Mouse (Mus musculus) embryonic facial prominence, embryonic 11.5 days (tissue): ENCODE measurements at regions not wholly inside any gene's neighbourhood (a gene's known extent, or its start where the extent isn't known, plus 50 kb on each side); places are given as distances from the start of the nearest gene placed in this dataset.

Experiments
- ATAC-seq: fragments of 200-750 bp; cut with Nextera tagmentation; replicated peaks from 2 replicates; pipeline ENCODE4 v1.8.0; 2017; ENCODE audit warnings: low read depth; ENCODE audit not compliant: insufficient number of reproducible peaks, low FRiP score, low TSS enrichment
- DNase-seq: peaks from one replicate; pipeline ENCODE4 v3.0.0-alpha.2; 2015; ENCODE audit warnings: low spot score
- H3K27ac ChIP-seq: fragments of 300-500 bp; sonication (generic); replicated peaks from 2 replicates; pipeline ENCODE4 v1.5.1; 2014; ENCODE audit warnings: mild to moderate bottlenecking, low read depth, low read length, control low read depth
- H3K27me3 ChIP-seq: fragments of 300-500 bp; sonication (generic); 2 replicates; pipeline ENCODE4 v1.6.1; 2014; ENCODE audit warnings: mild to moderate bottlenecking, low read length, moderate library complexity, mixed read lengths; ENCODE audit not compliant: control insufficient read depth, insufficient read depth
- H3K36me3 ChIP-seq: fragments of 300-500 bp; sonication (generic); replicated peaks from 2 replicates; pipeline ENCODE4 v1.6.1; 2014; ENCODE audit warnings: low read depth, mild to moderate bottlenecking, low read length, moderate library complexity, mixed read lengths; ENCODE audit not compliant: control insufficient read depth, insufficient read depth
- H3K4me1 ChIP-seq: fragments of 300-500 bp; sonication (generic); 2 replicates; pipeline ENCODE4 v1.6.1; 2014; ENCODE audit warnings: low read length, mixed read lengths; ENCODE audit not compliant: control insufficient read depth, insufficient read depth
- H3K4me2 ChIP-seq: fragments of 300-500 bp; sonication (generic); 2 replicates; pipeline ENCODE4 v1.6.1; 2014; ENCODE audit warnings: low read depth, mild to moderate bottlenecking, control low read depth, low read length, moderate library complexity
- H3K4me3 ChIP-seq: fragments of 300-500 bp; sonication (generic); 2 replicates; pipeline ENCODE4 v1.5.1; 2014; ENCODE audit warnings: low read depth, low read length, control low read depth
- H3K9ac ChIP-seq: fragments of 300-500 bp; sonication (generic); replicated peaks from 2 replicates; pipeline ENCODE4 v1.6.1; 2014; ENCODE audit warnings: mild to moderate bottlenecking, control low read depth, low read length
- H3K9me3 ChIP-seq: fragments of 300-500 bp; sonication (generic); replicated peaks from 2 replicates; pipeline ENCODE4 v1.6.1; 2016; ENCODE audit warnings: mild to moderate bottlenecking, low read length, inconsistent platforms, mixed read lengths; ENCODE audit not compliant: control insufficient read depth
- WGBS: fragments of 180-500 bp; shearing (Covaris S2); extraction: QIAGEN DNeasy Blood & Tissue Kit; methylation state at CpG from one replicate; pipeline ENCODE4 v1.1.7; 2014; 5-methylcytosine and 5-hydroxymethylcytosine counted together

DNA sequence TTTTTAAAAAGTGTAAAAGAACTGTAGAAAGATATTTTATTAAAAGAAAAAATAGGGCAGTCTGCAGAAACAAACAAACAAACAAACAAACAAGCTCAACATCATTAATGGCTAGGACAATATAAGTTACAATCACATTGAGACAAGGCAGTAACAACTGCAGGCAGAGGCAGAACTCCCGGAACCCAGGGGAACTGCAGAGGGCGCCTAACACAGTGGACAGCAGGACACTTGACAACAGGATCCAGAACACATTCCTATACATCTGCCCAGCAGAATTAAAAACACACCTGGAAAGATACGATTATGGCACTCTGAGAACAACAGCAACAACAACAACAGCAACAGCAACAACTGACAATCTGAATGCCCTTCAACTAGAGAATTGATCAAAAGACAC is 291.5 kb upstream of the Smim15 start:
- Histone ChIP-seq H3K4me2 (no peak overlapping the region), H3K9ac (no peak overlapping the region), H3K9me3 (no peaks in the 10 kb centered on the region), H3K27me3 (no peaks in the 10 kb centered on the region), H3K27ac (no peak overlapping the region), H3K4me3 (no peak overlapping the region), H3K36me3 (no peaks in the 10 kb centered on the region), H3K4me1 (no peaks in the 10 kb centered on the region)
- DNase-seq (no peak), ATAC-seq (no peak)
- 76% methylated on average over 3 of the region's 3 CpGs for WGBS

GRCm38 (mm10) chr13:107743464-107744218 is 300.6 kb upstream of the Smim15 start:
- Histone ChIP-seq H3K36me3 (no peaks in the 10 kb centered on the region), H3K27ac (no peak overlapping the region), H3K4me1 (no peaks in the 10 kb centered on the region), H3K4me3 (no peak overlapping the region), H3K9me3 (no peaks in the 10 kb centered on the region), H3K27me3 (no peaks in the 10 kb centered on the region), H3K9ac (no peak overlapping the region), H3K4me2 (no peak overlapping the region)
- DNase-seq (peak; percentile 18), ATAC-seq (peak; percentile 72)
- WGBS: 79% methylated on average over 21 of the region's 21 CpGs

- H3K4me2 ChIP-seq: no peak overlapping the region
- no peak overlapping the region for H3K9ac ChIP-seq
- no peak overlapping the region for H3K27ac ChIP-seq
- WGBS: 86% methylated on average over 8 of the region's 8 CpGs
- no peaks in the 10 kb centered on the region for H3K9me3 ChIP-seq
- H3K36me3 ChIP-seq: no peaks in the 10 kb centered on the region
- H3K4me1 ChIP-seq: no peaks in the 10 kb centered on the region
- no peaks in the 10 kb centered on the region for H3K27me3 ChIP-seq
- H3K4me3 ChIP-seq: no peak overlapping the region
- DNase-seq: no peak
- ATAC-seq: no peak
Observed at GRCm38 (mm10) chr13:107736581-107736980, 307.7 kb upstream of the Smim15 start.

- Histone ChIP-seq H3K9me3 (no peaks in the 10 kb centered on the region), H3K4me2 (no peak overlapping the region), H3K4me1 (no peaks in the 10 kb centered on the region), H3K9ac (no peak overlapping the region), H3K4me3 (no peak overlapping the region), H3K27me3 (no peaks in the 10 kb centered on the region), H3K27ac (no peak overlapping the region), H3K36me3 (no peaks in the 10 kb centered on the region; the same call in 1 of the 2 replicates)
- WGBS: 86% methylated on average over 12 of the region's 12 CpGs
- ATAC-seq (no peak), DNase-seq (no peak)
Observed at GRCm38 (mm10) chr13:107734161-107734905, 309.9 kb upstream of the Smim15 start.

GRCm38 (mm10) chr13:107730976-107731375 is 313.3 kb upstream of the Smim15 start:
- Histone ChIP-seq H3K4me3 (no peak overlapping the region), H3K4me1 (no peaks in the 10 kb centered on the region), H3K27ac (no peak overlapping the region), H3K36me3 (peaks cover 6% of the 10 kb centered on the region; the same call in 1 of the 2 replicates), H3K9ac (no peak overlapping the region), H3K27me3 (no peaks in the 10 kb centered on the region), H3K9me3 (no peaks in the 10 kb centered on the region), H3K4me2 (no peak overlapping the region)
- DNase-seq (no peak), ATAC-seq (no peak)
- WGBS: 91% methylated on average over 9 of the region's 9 CpGs

- Histone ChIP-seq H3K27me3 (no peaks in the 10 kb centered on the region), H3K9ac (no peak overlapping the region), H3K36me3 (peaks cover 6% of the 10 kb centered on the region; the same call in 1 of the 2 replicates), H3K4me2 (no peak overlapping the region), H3K4me1 (no peaks in the 10 kb centered on the region), H3K27ac (no peak overlapping the region), H3K9me3 (no peaks in the 10 kb centered on the region), H3K4me3 (no peak overlapping the region)
- ATAC-seq (no peak), DNase-seq (no peak)
- 95% methylated on average over 20 of the region's 20 CpGs for WGBS
Observed at GRCm38 (mm10) chr13:107726491-107726890, 317.8 kb upstream of the Smim15 start.

DNA sequence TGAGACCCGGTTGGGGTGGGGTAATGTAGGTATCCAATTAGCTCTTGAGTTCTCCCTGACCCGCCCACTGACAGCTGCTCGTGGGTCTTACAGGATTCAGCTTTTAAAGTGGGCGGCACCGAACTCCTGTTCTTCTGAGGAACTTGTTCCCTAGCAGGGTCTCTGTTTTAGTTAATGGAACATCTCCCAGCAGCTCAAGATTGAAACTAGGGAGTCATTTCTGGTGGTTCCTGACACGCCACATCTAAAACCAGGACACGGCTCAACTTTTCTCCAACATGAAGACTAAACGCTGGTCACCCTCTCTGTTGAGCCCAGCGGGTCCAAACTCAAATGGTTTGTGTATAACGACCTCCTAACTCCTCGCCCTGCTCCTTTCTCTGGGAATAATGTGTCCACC is 322.3 kb upstream of the Smim15 start:
- Histone ChIP-seq H3K36me3 (no peaks in the 10 kb centered on the region; the same call in 1 of the 2 replicates), H3K9ac (no peak overlapping the region), H3K27ac (no peak overlapping the region), H3K4me3 (no peak overlapping the region), H3K27me3 (no peaks in the 10 kb centered on the region), H3K9me3 (no peaks in the 10 kb centered on the region), H3K4me2 (no peak overlapping the region), H3K4me1 (no peaks in the 10 kb centered on the region)
- DNase-seq (no peak), ATAC-seq (no peak)
- 83% methylated on average over 11 of the region's 11 CpGs for WGBS

DNA sequence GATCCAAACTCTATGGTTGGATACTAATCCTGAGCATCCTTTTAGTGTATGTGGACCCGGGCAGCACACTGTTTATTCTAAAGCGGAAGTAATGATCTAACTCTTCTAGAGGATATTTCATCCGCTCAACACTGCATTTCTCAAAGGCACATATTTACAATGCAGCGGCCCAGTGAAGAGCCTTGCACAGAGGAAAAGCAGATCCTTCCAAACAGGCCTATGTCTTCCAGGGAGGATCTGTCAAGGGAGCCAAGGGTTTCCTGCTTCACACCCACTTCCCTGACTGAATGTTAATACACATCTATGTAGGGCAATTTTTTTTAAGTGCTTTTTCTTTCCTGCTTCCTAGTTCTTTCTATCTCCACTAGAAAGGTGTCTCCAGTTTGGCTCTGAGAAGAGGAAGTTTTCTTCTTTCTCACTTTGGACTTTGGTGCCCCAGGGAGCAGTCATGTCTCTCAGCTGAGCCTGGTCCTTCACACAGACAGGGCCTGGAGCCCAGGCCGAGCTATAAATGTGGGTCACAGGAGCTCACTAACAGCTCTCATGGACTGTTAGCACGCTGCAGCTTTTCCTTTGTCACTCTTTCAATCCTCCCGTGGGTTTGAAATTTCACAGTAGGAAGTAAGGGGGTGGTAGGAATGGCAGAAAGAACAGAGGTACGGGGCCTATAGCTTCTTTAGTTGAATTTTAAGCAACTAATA is 323.2 kb upstream of the Smim15 start:
- H3K4me3 ChIP-seq: no peak overlapping the region
- no peaks in the 10 kb centered on the region for H3K4me1 ChIP-seq
- H3K9me3 ChIP-seq: no peaks in the 10 kb centered on the region
- no peaks in the 10 kb centered on the region for H3K27me3 ChIP-seq
- DNase-seq (no peak), ATAC-seq (no peak)
- H3K9ac ChIP-seq: no peak overlapping the region
- no peak overlapping the region for H3K27ac ChIP-seq
- WGBS: 81% methylated on average over 8 of the region's 8 CpGs
- no peaks in the 10 kb centered on the region for H3K36me3 ChIP-seq
- no peak overlapping the region for H3K4me2 ChIP-seq
